Mouse (Mus musculus) lung, postnatal 14 days (tissue): Measurements from ENCODE around the gene Abca7.
"Not testable (repeated sequence)": the region's sequence is repeated elsewhere in the genome, so short reads cannot be mapped to it uniquely, and the experiment has no call there.

Source experiments
- DNase-seq: peaks from one replicate; pipeline ENCODE4 v3.0.0; 2021

Abca7 gene

DNA sequence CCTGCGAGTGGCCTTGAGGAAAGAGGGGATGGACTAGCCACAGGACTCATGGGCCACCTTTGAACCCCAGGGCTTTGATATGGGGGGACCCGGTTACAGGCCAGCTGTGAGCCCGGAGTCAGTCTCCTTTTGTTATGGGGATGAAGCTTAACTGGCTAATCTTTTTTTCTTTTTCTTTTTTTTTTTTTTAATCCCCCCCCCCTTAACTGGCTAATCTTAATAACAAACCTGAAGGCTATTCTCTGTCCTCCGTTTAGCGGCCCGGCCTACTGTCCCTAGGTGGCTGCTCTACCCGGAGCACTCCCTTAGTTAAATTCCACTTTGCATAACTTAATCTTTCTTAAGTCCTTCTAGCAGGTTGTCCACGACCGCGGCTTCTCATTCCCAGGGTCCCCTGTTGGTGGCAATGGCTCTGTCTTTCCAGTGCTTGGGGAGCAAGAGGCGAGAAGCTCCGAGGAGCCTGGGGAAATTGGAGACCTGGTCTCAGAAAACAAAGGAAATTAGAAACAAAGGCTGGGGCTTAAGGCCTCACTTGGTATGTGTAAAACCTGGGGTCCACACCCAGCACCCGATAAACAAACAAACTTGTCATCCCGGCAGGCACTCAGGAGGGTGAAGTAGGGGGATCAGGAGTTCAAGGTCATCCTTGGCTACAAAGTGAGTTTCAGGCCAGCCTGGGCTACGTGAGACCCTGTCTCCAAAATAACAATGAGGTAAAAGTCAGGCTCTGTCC lies 54.8 kb downstream of the Abca7 start:
- no peak for DNase-seq

DNA sequence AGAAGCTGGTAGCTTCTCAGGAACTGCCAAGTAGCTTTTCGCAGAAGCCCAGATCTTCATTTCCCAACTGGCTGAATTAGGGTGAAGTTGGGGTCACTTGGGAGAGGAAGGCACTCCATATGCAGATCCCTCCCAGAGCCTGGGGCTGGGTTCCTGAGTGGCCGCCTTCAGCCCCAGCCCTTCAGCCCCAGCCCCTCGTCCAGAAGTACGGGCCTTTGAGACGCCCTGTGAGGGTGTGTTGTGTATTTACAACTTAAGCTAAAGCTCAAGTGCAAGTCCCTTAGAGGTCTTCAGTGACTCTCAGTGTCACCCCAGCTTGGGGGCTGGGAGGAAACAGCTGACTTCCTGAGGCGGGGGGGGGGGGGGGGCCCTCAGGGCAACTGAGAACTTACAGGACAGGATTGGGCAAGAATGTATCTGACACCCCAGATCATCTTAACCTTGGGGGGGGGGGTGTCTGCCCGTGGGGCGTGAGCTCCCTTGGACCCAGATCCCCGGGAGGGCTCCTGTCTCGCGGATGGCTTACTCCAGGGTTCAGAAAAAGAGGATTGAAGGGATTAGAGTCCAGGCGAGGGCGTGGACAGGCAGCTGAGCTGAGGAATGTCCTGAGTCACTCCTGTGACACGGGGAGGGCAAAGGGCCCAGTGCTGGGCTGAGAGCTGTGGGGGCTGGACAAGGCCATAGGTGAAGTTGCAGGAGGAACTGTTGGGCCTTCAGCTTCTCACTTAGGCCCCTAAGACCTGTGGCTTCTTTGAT lies 55.5 kb downstream of the Abca7 start:
- DNase-seq: peak; percentile 71

DNA sequence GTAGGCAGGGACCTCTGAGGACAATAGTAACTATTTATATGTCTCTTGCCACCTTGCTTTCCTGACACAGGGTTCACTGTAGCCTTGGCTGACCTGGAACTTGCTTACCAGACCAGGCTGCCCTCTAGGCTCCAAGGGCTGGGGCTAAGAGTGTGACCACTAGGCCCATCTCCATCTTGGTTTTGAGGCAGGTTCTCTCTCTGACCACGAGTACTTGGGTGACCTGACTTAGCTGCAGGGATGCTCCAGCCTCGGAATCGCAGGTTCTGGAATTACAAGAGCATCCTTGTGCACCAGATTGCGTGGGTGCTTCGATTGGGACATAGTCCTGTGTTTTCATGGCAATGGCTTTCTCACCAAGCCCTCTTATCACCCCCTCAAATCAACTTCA lies 56.1 kb downstream of the Abca7 start:
- DNase-seq: no peak

DNA sequence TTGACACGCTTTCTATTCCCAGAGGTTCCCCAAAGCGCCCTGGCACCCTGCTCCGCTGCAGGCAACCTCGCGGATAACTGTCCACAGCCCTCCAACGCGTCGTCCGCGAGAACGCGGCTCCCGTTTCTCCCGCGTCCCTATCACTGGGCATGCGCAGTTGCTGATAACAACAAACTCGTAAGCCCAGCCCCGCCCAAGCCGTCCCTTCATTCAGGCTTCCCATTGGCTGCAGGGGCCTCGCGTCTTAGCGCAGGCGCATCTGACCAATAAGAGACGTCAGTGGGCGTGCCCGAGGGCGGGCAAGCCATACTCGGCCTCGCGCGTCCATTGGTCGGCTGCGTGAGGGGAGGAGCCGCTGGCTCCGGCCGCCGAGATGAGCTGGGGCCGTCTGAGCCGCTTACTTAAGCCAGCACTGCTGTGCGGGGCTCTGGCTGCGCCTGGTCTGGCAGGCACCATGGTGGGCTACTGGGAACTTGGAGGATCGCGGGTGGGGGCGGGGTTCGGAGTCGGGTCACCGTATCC lies 57.0 kb downstream of the Abca7 start:
- peak; percentile 100 for DNase-seq

DNA sequence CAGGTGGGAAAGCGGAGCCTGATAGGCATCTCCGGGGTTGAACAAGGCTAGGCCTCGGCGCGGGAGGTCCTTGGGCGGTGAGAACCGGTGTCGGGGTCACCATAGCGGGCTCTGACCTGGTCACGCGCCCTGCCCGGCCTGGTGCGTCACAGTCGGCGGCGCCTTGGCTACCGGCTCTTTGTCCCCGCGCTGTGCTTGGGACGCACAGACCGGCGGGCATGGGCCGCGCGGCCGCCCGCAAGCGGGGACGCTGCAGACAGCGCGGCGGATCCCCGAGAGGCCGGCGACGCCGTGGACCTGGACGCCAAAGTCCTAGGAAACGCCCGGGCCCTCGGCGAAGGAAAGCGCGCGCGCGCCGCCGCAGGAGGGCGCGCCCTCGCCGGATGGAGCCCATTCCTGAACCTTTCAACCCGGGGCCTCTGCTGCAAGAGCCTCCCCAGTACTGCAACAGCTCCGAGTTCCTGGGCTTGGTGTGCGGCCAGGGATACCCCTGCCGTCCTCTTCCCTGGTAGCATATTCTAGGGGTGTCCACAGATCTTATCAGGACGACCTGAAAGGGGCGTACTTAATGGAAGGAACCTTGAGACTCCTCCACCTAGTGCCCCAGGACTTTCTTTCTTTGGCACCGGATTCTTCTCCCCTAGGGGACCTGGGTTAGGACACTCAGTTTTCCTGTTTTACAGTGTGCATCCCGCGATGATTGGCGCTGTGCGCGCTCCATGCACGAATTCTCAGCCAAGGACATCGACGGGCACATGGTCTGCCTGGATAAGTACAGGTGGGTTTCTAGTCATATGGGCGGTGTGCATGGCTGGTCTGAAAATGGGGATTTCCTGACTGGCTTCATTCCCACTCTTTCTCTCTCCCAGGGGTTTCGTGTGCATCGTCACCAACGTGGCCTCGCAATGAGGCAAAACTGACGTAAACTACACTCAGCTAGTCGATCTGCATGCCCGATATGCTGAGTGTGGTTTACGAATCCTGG lies 57.8 kb downstream of the Abca7 start:
- DNase-seq: peak; percentile 80

DNA sequence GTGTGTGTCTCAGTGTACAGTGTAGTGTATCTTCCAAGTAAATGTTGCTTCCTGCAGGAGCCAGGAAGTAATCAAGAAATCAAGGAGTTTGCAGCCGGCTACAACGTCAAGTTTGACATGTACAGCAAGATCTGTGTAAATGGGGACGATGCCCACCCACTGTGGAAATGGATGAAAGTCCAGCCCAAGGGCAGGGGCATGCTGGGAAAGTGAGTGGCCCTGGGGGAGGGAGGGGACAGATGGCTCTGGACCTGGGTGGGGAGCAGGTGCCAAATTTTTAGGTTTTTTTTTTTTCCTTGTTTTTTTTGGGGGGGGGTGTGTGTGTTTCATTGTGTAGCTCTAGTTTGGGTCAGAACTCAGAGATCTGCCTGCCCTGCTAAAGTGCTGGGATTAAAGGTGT lies 58.6 kb downstream of the Abca7 start:
- DNase-seq: not testable (repeated sequence)

DNA sequence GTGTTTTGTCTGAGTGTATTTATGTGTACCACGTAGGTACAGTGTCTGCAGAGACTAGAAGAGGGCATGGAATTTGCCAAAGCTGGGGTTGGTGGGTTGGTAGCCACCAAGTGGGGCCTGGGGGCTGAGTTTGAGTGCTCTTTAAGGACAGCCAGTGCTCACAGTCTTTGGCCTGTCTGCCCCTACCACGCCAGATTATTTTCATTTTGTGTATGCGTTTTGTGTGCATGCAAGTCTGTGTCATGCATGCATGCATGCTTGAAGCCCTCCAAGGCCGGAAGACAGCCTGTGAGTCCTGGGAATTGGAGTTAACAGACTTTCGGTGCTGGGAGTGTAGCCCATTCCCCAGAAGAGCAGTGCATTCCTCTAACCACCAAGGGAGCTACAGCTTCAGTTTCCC lies 59.1 kb downstream of the Abca7 start:
- DNase-seq: no peak

DNA sequence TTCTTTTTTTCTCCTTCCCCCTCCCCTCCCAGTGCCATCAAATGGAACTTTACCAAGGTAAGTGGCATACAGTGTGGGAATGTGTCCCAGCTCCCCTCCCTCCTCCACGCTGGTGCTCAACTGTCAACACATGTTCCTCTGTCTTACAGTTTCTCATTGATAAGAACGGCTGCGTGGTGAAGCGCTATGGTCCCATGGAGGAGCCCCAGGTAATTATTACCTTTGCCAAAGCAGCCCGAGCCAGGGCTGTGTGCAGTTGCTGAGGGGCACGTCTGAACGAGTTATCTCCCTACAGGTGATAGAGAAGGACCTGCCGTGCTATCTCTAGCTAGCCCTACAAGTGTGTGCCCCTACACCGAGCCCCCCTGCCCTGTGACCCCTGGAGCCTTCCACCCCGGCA lies 59.6 kb downstream of the Abca7 start:
- DNase-seq: no peak

DNA sequence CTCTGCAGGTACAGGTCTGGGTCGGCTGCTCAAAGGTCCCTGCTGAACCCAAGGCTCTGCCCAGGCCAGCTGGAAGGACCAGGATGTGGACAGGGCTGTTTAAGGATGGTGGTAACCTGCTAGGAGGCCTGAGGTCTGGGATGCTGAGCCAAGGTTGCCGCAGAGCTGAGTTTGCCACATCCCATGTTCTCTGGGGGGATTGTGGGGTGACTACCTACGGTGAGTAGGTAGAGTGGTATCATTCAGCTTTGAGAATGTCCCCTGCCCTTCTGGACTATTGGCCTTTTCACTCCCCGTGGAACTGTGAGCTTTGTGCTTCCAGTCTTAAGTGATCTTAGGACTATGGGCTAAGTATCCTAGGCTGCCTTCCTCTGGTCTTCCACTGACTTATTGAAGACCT lies 60.2 kb downstream of the Abca7 start:
- DNase-seq: no peak

DNA sequence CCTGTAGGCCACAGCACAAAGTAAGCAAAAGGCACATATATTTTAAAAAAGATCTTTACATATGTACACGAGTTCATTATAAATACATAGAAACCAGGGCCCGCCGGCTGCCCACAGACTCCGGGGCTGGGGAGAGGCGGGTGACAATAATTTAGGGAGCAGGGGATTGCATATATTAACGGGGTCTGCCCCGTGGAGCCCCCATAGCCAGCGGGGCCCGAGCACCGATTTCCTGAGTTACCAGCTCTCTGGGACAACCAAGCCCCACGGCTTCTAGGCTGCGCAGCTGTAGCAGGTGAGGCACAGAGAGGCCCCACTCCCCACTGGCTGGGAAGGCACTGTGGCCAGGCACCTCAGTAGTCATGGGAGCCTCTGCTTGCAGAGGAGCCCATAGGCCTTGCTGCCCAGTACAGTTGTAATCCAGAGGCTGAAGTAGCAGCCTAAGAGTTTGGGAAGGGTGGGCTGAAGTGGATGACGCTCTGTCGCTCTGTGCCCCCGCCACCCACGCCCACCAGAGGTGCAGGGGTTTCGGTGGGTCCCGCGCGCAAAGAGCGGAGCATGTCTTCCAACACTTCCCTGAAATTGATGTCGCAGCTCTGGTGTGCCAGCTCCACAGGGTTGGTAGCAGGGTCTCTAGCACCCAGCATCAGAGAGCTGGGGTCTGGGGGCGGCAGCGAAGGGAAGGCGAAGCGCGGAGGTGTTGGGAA lies 60.8 kb downstream of the Abca7 start:
- no peak for DNase-seq

DNA sequence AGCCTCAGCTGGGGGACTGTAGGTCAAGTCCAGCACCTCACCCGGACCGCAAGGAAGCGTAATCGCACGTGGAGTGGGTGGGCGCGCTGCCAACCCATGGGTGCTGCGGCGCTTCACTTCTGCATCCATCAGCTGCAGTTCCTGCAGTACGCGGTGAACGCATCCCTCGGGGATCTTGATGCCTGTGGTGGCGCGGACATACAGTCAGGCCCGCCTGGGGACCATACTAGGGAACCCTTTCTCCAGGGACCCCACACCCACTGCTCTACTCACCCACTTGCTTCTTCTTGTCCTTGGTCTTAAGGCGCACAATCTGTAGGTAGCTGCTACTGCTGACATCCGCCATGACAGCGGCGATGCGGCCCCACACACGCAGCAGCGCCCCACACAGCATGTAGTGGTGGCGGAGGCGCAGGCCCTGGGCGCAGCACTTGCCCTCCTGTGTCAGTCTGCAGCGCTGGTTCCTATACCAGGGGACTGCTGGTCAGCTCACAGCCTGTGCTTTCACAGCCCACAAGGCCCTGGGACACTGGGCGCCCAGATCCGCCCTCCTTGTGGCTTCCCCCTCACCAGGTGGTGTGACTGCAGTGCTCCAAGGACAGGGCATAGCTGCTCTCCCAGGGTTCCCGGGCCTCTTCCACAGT lies 61.5 kb downstream of the Abca7 start:
- no peak for DNase-seq

DNA sequence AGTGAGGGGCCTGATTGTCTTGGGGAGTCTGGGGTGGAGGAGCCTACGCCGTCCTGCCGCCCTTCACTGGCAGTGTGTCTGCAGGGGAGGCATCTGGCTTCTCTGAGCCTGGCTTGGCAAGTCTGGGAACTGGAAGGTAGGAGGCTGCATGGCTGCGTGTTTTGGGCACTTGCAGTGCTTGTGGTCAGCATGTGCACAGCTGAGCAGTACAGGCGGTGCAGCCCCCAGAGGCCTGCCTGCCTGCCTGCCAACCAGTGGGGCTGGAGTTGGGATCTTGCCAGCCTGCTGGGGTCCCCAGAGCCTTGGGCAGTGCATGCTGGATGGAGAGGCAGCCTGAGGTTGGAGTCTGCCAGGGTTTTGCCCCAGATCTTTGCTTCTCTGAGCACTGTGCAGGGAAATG lies 66.8 kb downstream of the Abca7 start:
- DNase-seq: no peak

DNA sequence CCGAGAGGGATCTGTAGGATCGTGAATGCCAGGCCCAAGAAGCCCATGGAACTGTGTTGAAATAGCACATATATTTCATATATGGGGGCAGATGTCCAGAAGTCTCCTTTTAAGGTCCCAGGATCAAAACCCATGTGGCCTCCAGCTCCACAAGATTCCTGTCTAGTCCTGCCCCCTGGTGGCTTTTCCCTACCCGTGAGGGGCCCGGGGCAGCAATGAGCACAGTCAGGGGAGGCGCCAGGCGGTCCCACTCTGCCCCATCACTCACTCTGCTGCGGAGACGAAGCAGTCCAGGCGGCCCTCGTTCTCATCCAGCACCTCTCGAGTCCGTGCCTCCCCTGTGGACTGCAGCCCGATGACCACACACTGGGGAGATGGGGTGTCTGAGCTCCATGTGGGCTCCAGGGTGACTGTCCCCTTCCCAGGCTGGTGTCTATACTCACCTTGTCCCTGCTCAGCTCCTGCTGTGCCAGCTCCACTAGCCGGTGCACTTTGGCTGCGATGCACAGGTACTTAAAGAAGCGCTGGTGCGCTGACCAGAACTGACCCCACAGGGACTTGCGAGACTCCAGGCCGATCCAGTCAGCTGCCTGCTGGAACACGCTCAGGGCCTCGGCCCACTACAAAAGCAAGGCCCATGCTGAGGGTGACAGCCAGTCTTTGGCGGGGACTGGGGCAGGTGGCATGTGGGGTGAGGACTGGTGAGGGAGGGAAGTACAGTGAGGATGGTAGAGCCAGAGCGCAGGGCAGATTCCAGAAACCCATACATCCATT lies 67.8 kb downstream of the Abca7 start:
- no peak for DNase-seq
